Mouse (Mus musculus) brain, embryonic 18.5 days (tissue): Measurements from ENCODE around the gene Plekhh2.

Experiments
- DNase-seq: peaks from one replicate; pipeline ENCODE4 v3.0.0-alpha.2; 2012; ENCODE audit warnings: low read depth, low spot score

The Plekhh2 gene

GRCm38 (mm10) chr17:84644292-84645050 lies 132.8 kb downstream of the Plekhh2 start:
- no peak for DNase-seq

GRCm38 (mm10) chr17:84645119-84645518 lies 133.4 kb downstream of the Plekhh2 start:
- DNase-seq, result no peak

GRCm38 (mm10) chr17:84645894-84646293 lies 134.2 kb downstream of the Plekhh2 start:
- DNase-seq, result no peak

- DNase-seq, result no peak
These were observed 134.8 kb downstream of the Plekhh2 start for GRCm38 (mm10) chr17:84646477-84646876.

- DNase-seq, result no peak
These were observed 135.9 kb downstream of the Plekhh2 start for GRCm38 (mm10) chr17:84647630-84648029.

GRCm38 (mm10) chr17:84650302-84651017 lies 138.8 kb downstream of the Plekhh2 start:
- DNase-seq, result no peak

- DNase-seq, result no peak
These were observed 141.8 kb downstream of the Plekhh2 start for GRCm38 (mm10) chr17:84653544-84653943.

GRCm38 (mm10) chr17:84656205-84656604 lies 144.5 kb downstream of the Plekhh2 start:
- no peak for DNase-seq

GRCm38 (mm10) chr17:84656653-84657421 lies 145.1 kb downstream of the Plekhh2 start:
- DNase-seq, result peak; percentile 49

GRCm38 (mm10) chr17:84657422-84657732 lies 145.7 kb downstream of the Plekhh2 start:
- no peak for DNase-seq

GRCm38 (mm10) chr17:84657782-84658181 lies 146.1 kb downstream of the Plekhh2 start:
- DNase-seq, result no peak

- DNase-seq, result no peak
These were observed 146.5 kb downstream of the Plekhh2 start for GRCm38 (mm10) chr17:84658195-84658594.

GRCm38 (mm10) chr17:84658951-84659350 lies 147.3 kb downstream of the Plekhh2 start:
- DNase-seq, result no peak

GRCm38 (mm10) chr17:84665053-84665452 lies 153.4 kb downstream of the Plekhh2 start:
- no peak for DNase-seq

GRCm38 (mm10) chr17:84665691-84666090 lies 154.0 kb downstream of the Plekhh2 start:
- no peak for DNase-seq

- no peak for DNase-seq
These were observed 156.2 kb downstream of the Plekhh2 start for GRCm38 (mm10) chr17:84667848-84668247.
